Mouse (Mus musculus) forebrain, postnatal 0 days (tissue): ENCODE measurements around the gene Dusp14. TPM values are rescaled to one million over a fixed set of nuclear protein-coding genes. Genes with fewer than 3 reads are reported as not detected.

Source experiments
- ATAC-seq: fragments of 200-750 bp; cut with Nextera tagmentation; 2 replicates; pipeline ENCODE4 v1.8.0; 2017; ENCODE audit warnings: mild to moderate bottlenecking, moderate library complexity
- DNase-seq: peaks from one replicate; pipeline ENCODE4 v3.0.0-alpha.2; 2015
- H3K27ac ChIP-seq: fragments of 300-500 bp; sonication (generic); 2 replicates; pipeline ENCODE4 v1.5.1; 2014; ENCODE audit warnings: low read depth, mild to moderate bottlenecking, antibody characterized with exemption, low read length, moderate library complexity, mixed read lengths
- H3K27me3 ChIP-seq: fragments of 300-500 bp; sonication (generic); 2 replicates; pipeline ENCODE4 v1.6.1; 2014; ENCODE audit warnings: mild to moderate bottlenecking, low read length, mixed read lengths; ENCODE audit not compliant: insufficient read depth
- H3K36me3 ChIP-seq: fragments of 300-500 bp; sonication (generic); 2 replicates; pipeline ENCODE4 v1.6.1; 2014; ENCODE audit warnings: mild to moderate bottlenecking, moderate library complexity; ENCODE audit not compliant: insufficient read depth
- H3K4me1 ChIP-seq: fragments of 300-500 bp; sonication (generic); 2 replicates; pipeline ENCODE4 v1.6.1; 2014; ENCODE audit warnings: antibody characterized with exemption; ENCODE audit not compliant: insufficient read depth
- H3K4me2 ChIP-seq: fragments of 300-500 bp; sonication (generic); 2 replicates; pipeline ENCODE4 v1.6.1; 2014; ENCODE audit warnings: low read depth, mild to moderate bottlenecking, moderate library complexity
- H3K4me3 ChIP-seq: fragments of 300-500 bp; sonication (generic); 2 replicates; pipeline ENCODE4 v1.5.1; 2014; ENCODE audit warnings: low read depth, low read length, mixed read lengths
- H3K9ac ChIP-seq: fragments of 300-500 bp; sonication (generic); 2 replicates; pipeline ENCODE4 v1.6.1; 2014; ENCODE audit warnings: mild to moderate bottlenecking
- H3K9me3 ChIP-seq: fragments of 300-500 bp; sonication (generic); 2 replicates; pipeline ENCODE4 v1.6.1; 2016; ENCODE audit warnings: low read length
- CTCF ChIP-seq: sonication (generic); IDR thresholded peaks from 2 replicates; pipeline ENCODE4 v1.5.1; 2016; ENCODE audit warnings: antibody characterized with exemption, control low read depth, low read depth
- WGBS: fragments of 180-500 bp; shearing (Covaris S2); extraction: QIAGEN DNeasy Blood & Tissue Kit; methylation state at CpG from one replicate; pipeline ENCODE4 v1.1.7; 2014; 5-methylcytosine and 5-hydroxymethylcytosine counted together
- polyA plus RNA-seq: library from polyadenylated mRNA; unstranded; fragments of >200 nt; fragmentation: Nextera tagmentation; extraction: Ambion mirVana; gene quantifications from 2 replicates; pipeline ENCODE4 v1.2.1, GENCODE M21; 2015
- total RNA-seq: library from RNA; depleted of rRNA; stranded (reverse); fragments of >200 nt; gene quantifications from 2 replicates; pipeline ENCODE4 v1.2.3, GENCODE M21; 2014

Gene Dusp14
- total and polyA plus RNA-seq, 2 experiments from 2014 or later: 15.4 to 21.6 TPM

DNA sequence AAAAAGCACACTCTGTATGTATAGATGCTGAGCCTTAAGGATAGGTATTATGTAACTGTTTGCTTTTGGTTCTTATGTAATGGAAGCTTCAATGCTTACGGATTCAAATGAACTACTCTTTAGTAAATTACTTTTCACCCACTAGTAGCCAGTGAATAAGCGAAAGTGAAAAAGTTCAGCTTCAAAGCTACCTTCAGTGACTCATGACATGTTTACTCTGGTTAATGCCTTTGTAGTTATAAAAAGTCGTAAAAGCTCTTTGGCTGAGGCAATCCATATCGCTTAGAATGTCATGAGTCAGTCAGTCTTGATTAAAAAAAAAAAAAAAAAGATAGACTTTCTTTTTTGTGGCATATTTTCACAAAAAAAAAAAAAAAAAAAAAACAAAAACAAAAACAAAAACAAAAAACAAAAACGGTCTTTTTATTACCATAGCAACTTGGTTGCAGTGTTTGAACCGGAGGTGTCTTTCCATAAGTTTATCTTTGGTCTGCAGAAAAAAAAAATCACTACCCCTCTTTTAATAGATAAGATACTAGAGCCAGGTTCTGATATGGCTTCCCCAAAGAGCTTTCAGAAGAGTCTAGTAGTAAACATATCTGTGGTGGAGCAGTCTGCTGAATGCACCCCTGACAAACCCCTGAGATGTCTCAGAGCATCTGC lies 52.8 kb downstream of the Dusp14 start:
- no peak for DNase-seq
- TF ChIP-seq CTCF: no peak
- H3K36me3 ChIP-seq: peaks cover 28% of the 10 kb centered on the region
- no peaks in the 10 kb centered on the region for H3K9me3 ChIP-seq
- H3K4me2 ChIP-seq: no peak overlapping the region
- no peak for ATAC-seq
- no peak overlapping the region for H3K4me3 ChIP-seq
- H3K27ac ChIP-seq: no peak overlapping the region
- no peaks in the 10 kb centered on the region for H3K27me3 ChIP-seq
- no peak overlapping the region for H3K9ac ChIP-seq
- H3K4me1 ChIP-seq: 0 out of 2 replicates have a peak, but pooled peaks cover 9% of the 10 kb centered on the region
- WGBS: 91% methylated on average over 6 of the region's 6 CpGs

DNA sequence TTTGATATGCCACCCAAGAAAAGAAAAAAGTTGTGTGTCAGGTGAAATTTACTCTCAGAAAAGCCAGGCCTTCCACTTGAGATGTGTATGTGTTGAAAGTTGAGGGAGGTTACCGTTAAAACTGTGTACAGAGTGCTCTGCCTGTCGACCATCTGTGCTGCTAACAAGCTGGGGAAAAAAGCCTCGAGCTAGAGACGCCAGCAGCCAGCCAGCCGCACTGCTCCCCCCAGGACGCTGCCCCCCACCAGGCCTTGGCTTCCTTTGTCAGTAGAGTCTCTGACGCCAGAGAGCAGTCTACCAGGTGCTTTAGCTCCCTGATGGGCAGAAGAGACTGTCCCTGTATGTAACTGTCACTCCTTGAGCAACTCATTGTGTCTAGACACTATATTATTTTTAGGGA lies 56.0 kb downstream of the Dusp14 start:
- peaks cover 15% of the 10 kb centered on the region for H3K4me1 ChIP-seq
- 7% methylated on average over 7 of the region's 7 CpGs for WGBS
- H3K9ac ChIP-seq: 0 out of 2 replicates have a peak overlapping the region, but pooled peaks have one; percentile 4
- no peak overlapping the region for H3K4me3 ChIP-seq
- no peak for TF ChIP-seq CTCF
- no peak overlapping the region for H3K4me2 ChIP-seq
- no peaks in the 10 kb centered on the region for H3K27me3 ChIP-seq
- ATAC-seq: peak; percentile 64
- H3K27ac ChIP-seq: peak overlapping the region; percentile 73
- peaks cover 25% of the 10 kb centered on the region for H3K36me3 ChIP-seq
- DNase-seq: peak; percentile 59
- H3K9me3 ChIP-seq: no peaks in the 10 kb centered on the region

DNA sequence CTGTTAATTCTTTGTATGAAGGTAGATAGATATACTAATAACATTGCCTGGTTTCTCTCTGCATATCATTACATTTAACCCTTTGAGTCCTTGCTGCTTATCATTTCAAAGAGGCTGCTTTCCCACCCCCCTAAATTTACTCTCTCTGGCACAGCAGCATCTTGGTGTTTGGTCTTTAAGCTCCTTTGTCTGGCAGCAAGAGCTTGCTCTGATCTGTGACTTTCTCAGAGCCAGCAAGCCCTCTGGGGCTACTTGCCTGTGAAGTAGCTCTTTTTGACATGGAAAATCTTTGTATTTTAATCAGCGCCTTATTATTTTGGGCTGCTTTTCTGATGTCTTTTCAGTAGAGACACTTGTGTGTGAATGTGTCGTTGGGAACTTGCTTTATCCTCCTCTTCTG lies 57.5 kb downstream of the Dusp14 start:
- peaks cover 19% of the 10 kb centered on the region for H3K36me3 ChIP-seq
- no peaks in the 10 kb centered on the region for H3K27me3 ChIP-seq
- ATAC-seq (0 out of 2 replicates have a peak, but pooled peaks have one; percentile 20), DNase-seq (peak; percentile 24)
- H3K4me3 ChIP-seq: no peak overlapping the region
- no peaks in the 10 kb centered on the region for H3K9me3 ChIP-seq
- H3K4me1 ChIP-seq: peaks cover 15% of the 10 kb centered on the region
- no peak for TF ChIP-seq CTCF
- 0 out of 2 replicates have a peak overlapping the region, but pooled peaks have one; percentile 31 for H3K9ac ChIP-seq
- peak overlapping the region; percentile 23; the same call in 1 of the 2 replicates for H3K4me2 ChIP-seq
- peak overlapping the region; percentile 36; the same call in 1 of the 2 replicates for H3K27ac ChIP-seq
- WGBS: 15% methylated on average over 2 of the region's 2 CpGs

DNA sequence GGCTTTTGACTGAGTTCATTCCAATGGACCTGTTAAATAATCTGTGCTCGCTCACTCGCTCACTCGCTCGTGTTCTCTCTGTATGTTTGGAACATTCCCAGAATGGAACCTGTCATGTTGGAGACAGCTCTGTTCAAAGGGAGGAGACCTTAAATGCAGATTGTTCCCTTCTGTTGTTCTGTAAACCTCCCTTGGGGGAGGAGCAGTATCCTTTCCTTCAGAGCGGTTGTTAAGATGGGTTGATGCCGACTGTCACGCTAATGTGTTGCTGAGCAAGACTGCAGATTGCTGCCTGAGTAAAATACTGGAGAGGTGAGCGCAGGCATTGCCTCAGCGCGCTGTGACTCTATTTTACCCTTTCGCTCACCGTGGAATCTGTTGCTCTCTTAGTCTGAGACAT lies 58.0 kb downstream of the Dusp14 start:
- Histone ChIP-seq H3K4me2 (peak overlapping the region; percentile 23), H3K4me3 (no peak overlapping the region), H3K27me3 (no peaks in the 10 kb centered on the region), H3K36me3 (peaks cover 23% of the 10 kb centered on the region), H3K4me1 (peaks cover 15% of the 10 kb centered on the region), H3K27ac (peak overlapping the region; percentile 46), H3K9me3 (no peaks in the 10 kb centered on the region), H3K9ac (peak overlapping the region; percentile 35)
- ATAC-seq (peak; percentile 59), DNase-seq (peak; percentile 57)
- WGBS: 18% methylated on average over 12 of the region's 12 CpGs
- no peak for TF ChIP-seq CTCF

DNA sequence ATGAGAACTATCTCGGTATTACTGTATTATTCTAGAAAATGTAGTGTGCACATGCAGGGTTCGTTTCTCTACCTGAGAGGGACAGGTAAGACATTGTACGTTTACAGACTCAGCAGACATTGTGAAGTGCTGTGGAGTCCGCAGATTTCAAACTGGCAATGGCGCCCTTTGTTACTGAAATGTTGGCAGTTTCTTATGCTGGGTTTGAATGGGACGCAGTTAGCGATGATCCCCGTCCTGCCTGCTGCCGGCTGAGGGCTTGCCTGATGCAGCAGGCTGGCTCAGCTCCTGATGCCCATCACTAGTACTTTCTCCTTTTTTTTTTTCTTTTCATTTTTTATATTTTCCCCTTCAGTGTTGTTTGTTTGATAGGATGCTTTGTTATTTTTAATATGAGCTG lies 58.6 kb downstream of the Dusp14 start:
- H3K9me3 ChIP-seq: no peaks in the 10 kb centered on the region
- H3K4me3 ChIP-seq: no peak overlapping the region
- peaks cover 29% of the 10 kb centered on the region for H3K36me3 ChIP-seq
- TF ChIP-seq CTCF: no peak
- H3K27ac ChIP-seq: no peak overlapping the region; the same call in 1 of the 2 replicates
- 40% methylated on average over 9 of the region's 9 CpGs for WGBS
- H3K4me2 ChIP-seq: no peak overlapping the region
- no peak for ATAC-seq
- no peak for DNase-seq
- no peaks in the 10 kb centered on the region for H3K27me3 ChIP-seq
- H3K9ac ChIP-seq: no peak overlapping the region
- H3K4me1 ChIP-seq: peaks cover 15% of the 10 kb centered on the region

DNA sequence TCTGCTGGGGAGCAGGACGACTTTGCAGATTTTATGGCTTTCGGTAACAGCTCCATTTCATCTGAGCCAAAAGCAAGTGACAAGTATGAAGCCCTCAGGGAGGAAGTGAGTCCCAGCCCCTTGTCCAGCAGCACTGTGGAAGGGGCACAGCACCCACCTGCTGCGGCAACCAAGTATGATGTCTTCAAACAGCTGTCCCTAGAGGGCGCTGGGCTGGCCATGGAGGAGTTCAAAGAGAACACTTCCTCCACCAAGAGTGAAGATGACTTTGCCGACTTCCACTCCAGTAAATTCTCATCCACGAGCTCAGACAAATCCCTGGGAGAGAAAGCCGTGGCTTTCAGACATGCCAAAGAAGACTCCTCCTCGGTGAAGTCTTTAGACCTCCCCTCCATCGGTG lies 60.1 kb downstream of the Dusp14 start:
- H3K9me3 ChIP-seq: no peaks in the 10 kb centered on the region
- H3K27me3 ChIP-seq: no peaks in the 10 kb centered on the region
- no peak overlapping the region for H3K9ac ChIP-seq
- H3K4me2 ChIP-seq: no peak overlapping the region
- H3K4me1 ChIP-seq: peaks cover 15% of the 10 kb centered on the region
- TF ChIP-seq CTCF: no peak; the same call in 1 of the 2 replicates
- ATAC-seq (no peak), DNase-seq (no peak)
- H3K4me3 ChIP-seq: no peak overlapping the region
- H3K27ac ChIP-seq: no peak overlapping the region
- H3K36me3 ChIP-seq: peaks cover 41% of the 10 kb centered on the region
- 82% methylated on average over 9 of the region's 9 CpGs for WGBS

DNA sequence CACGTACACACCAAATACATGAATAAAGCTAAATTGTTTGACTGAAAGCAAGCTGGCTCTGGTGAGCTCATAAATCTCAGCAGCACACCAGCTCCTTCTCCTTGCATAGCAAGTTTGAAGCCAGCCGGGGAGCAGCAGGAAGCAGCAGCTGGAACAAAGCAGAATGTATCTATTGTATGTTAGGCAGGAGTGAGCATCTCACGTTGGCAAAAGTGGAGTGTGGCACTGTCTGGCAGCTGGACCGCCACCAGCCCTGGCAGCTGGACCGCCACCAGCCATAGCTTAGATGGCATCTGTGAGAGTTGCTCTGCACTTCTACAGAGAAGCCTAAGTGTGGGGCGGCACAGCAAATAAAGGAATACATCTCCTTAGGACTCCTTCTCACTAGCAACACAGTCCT lies 65.1 kb downstream of the Dusp14 start:
- H3K27ac ChIP-seq: no peak overlapping the region
- no peaks in the 10 kb centered on the region for H3K27me3 ChIP-seq
- WGBS: 83% methylated on average over 6 of the region's 6 CpGs
- no peaks in the 10 kb centered on the region for H3K9me3 ChIP-seq
- ATAC-seq (no peak), DNase-seq (no peak)
- H3K4me3 ChIP-seq: no peak overlapping the region
- no peak overlapping the region for H3K4me2 ChIP-seq
- H3K4me1 ChIP-seq: no peaks in the 10 kb centered on the region
- no peak for TF ChIP-seq CTCF
- peaks cover 72% of the 10 kb centered on the region for H3K36me3 ChIP-seq
- no peak overlapping the region for H3K9ac ChIP-seq
